Mouse (Mus musculus) embryo, embryonic 9.5 days (tissue): Measurements from ENCODE around the gene Nceh1.

ENCODE experiments used
- DNase-seq: peaks from one replicate; pipeline ENCODE4 v3.0.0-alpha.2; 2017; ENCODE audit errors: extremely low spot score

Nceh1 gene

DNA sequence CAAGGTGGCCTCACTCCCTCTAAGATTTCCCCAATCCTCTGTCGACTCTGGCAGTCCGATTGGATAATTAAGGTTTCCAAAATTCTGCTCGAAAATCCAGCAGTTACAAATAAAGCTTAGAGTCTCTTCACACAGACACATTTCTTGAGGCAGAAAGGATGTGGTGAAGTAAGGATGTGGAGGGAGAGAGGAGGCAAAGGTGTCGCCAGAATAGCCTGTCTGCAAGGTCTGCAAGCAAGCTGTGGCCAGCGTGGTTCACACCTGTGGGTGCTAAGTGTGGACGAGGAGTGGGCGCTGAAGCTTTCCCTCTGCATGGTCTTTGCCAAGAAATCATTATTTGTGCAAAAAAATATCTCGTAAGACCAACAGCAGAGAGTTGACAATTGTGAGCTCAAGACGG, 139.8 kb downstream of the Nceh1 start:
- no peak for DNase-seq

DNA sequence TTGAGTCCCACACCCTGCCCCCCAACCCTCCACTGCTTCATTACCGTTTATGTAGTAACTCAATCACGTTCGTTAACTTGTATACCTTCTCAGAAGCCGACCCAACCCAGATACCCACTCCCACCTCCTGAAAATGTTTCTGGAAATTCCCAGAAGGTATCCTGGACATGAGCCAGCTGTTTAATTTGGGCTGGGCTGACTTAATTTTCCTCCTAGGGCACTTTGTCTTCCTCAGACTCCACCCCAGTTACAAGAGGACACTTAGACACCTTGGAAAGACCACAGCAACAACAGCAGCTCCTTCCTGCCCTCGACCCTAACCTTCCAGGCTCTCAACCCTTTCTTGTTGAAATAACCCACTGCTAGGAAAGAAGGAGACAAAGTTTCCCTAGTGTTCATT, 140.8 kb downstream of the Nceh1 start:
- no peak for DNase-seq

DNA sequence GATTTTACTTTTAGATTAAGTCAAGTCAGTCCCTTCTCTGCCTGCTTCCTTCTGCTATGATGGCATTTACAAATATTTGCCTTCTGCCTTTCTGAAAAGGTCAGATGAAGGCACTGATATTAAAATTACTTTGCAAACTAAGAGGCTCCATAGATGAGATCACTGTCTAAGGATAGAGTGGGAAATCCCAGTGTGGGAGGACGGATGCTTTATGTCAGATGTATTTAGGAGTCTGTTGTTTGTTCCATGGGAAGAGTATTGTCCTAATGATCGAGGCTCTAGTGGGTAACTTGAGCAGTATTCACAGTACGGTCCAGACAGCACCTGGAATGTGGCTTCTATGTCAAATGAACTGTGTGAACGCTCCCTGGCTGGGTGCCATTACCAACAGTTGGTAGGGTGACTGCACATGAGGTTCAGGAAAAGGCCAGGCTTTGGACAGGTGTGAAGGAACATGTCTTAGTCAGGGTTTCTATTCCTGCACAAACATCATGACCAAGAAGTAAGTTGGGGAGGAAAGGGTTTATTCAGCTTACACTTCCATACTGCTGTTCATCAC, 143.9 kb downstream of the Nceh1 start:
- no peak for DNase-seq

DNA sequence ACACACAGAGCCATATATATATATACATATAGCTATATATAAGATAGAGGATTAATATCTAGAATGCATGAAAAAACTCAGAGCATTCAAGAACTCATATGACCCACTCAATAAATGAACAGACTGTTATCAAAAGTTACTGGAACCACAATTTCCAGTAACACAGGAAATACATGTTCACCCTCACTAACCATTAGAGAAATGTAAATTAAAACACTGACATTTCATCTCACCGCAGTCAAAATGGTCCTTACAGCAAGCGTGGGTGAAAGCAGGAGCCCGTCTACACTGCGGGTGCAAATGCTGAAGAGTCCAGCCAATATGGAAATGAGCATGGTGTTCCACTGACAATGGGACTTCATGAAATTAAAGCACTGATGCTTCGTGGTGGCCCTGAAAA, 147.9 kb downstream of the Nceh1 start:
- no peak for DNase-seq
